Mouse (Mus musculus) 3134 (cell line): ENCODE results near the gene Scpep1.
"Not testable (repeated sequence)": the region's sequence is repeated elsewhere in the genome, so short reads cannot be mapped to it uniquely, and the experiment has no call there.

ENCODE experiments used
- DNase-seq: peaks from one replicate; pipeline ENCODE4 v3.0.0-alpha.2; 2011; ENCODE audit warnings: low spot score; ENCODE audit not compliant: insufficient read length; ENCODE audit errors: extremely low read depth

Scpep1 gene

DNA sequence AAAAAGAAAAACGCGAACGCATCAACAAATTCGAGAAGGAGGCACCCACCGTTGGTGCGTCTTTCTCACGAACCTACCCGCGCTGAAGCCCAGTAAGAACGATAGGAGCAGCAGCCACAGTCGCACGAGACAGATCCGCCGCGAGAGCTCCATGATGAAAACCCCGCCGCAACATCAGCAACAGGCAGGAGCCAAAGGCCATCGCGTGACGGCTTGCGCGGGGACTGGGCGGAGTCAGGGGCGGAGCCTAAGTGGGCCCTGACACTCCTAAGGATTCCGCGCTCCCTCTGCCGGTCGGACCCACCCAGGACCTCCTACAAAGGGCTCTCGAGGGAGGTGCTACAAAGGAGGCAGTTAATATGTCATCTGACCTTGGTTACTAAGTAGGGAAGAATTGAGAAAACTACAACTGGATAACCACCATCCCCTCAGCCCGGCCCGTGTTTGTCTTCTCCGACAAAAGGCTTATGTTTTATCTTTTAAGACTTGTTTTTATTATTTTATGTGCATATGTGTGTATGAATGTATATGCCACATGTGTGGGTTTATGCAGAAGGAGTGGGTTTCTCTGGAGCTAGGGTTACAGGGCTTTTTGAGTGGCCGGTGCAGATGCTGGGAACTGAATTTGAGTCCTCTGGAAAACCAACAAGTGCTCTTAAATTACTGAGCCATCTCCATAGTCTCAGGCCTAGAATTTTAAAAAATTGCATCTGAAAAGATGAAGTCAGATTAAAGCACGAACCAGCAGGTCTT lies at the start of gene Scpep1:
TSS of gene Scpep1 (minus strand) at position 249 of the 753 bp plus-strand sequence.
- DNase-seq: peak; percentile 99

DNA sequence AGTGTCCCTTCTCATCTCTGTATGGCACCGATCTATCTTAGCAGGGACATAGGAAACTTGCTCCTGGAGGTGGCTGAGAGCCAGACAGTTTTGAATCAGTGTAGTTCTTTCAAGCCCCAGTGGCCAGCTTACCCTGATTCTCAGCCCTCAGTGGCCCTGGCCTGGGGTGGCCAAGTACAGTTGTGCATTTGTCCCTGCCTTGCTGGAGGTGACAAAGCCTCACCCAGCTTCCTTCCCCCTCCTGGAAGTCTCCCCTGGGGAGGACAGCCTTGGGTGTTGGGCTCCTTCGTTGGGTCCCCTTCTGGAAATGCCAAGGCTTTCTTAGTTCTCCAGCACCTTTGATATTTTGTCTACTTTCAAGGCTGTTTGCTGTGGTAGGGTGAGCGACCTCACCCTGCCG lies 48.5 kb upstream of the Scpep1 start:
- DNase-seq: no peak

DNA sequence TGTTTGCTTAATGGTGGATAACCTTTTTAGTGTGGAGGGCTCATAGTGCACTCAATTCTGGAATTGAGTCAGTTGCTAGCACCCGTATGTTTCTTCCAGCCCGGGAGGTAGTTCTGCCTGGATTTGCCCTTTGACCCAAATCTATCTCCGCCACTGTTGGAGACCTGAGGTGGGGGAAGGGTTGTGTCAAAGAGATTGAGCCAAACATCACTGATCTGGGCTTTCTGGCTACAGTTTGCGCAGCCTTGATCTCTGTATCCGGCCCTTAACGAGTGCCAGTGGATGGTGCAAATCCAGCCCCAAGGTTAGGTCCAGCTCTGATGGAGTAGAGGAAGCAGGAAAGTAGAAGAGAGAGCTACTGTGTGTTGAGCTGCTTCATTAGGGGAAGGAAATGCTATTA lies 47.8 kb upstream of the Scpep1 start:
- DNase-seq: no peak

DNA sequence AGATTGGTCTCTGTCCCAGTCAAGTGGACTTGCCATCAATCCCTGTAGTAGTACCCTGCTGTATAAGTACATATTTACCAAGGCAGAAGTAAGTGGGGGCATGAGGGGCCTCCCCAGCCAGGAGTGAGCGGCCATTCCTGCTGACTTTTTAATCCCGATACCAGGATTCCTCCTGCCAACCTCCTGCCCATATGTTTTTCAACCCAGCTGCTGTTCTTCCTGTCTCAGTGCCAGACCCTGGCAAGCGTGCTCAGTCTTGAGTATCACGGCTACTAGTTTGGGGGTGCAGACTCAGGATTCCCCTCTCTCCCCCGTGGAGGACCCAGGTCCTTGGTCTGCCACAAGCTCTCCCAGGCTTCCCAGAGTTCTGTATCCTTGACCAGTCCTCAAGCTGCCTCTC lies 47.4 kb upstream of the Scpep1 start:
- DNase-seq: no peak

DNA sequence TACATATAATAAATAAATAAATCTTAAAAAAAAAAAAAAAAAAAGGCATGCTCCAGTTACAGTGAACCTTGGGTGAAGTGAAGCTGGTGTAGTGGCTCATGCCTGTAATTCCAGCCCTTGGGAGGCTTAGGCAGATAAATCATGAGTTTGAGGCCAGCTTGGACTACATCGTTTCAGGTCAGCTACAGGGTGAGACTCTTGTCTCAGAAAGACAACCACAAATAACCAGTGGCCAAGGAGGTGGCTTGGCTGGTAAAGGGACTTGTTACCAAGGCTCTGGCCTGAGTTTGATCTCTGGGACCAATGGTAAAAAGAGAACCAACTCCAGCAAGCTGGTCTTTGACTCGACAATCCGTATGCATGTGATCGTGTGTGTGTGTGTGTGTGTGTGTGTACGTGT lies 46.8 kb upstream of the Scpep1 start:
- DNase-seq: no peak

DNA sequence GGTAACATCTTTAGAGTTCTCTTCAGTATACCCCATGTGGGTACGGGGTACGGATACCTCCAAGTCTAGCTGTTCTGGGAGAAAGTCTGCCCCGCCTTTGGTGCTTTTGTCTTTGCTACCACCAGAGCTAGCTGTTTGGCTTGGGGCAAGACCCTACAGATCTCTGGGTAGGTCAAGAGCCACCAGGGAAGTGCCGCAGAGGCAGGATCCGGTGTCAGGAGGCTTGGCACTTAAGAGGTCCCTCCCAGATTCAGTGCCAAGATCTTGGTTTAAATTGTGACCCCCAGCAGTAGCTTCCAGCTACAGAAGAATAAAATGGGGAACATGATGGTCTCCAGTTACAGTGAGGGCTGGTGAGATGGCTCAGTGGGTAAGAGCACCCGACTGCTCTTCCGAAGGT lies 46.3 kb upstream of the Scpep1 start:
- DNase-seq: no peak

DNA sequence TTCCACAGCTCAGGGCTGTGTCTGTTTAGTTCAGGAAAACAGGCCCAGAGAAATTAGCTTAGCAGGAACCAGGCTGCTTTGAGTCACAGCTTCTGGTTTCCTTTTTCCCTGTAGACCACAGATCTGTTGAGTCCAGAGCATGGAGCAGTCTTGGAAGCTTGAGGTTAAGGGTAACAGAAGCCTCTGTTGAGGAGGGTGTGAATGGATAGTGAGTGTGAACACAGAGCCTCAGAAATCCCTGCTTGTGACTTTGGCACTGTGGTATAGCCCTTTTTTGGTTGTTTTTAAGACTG lies 45.2 kb upstream of the Scpep1 start:
- no peak for DNase-seq

DNA sequence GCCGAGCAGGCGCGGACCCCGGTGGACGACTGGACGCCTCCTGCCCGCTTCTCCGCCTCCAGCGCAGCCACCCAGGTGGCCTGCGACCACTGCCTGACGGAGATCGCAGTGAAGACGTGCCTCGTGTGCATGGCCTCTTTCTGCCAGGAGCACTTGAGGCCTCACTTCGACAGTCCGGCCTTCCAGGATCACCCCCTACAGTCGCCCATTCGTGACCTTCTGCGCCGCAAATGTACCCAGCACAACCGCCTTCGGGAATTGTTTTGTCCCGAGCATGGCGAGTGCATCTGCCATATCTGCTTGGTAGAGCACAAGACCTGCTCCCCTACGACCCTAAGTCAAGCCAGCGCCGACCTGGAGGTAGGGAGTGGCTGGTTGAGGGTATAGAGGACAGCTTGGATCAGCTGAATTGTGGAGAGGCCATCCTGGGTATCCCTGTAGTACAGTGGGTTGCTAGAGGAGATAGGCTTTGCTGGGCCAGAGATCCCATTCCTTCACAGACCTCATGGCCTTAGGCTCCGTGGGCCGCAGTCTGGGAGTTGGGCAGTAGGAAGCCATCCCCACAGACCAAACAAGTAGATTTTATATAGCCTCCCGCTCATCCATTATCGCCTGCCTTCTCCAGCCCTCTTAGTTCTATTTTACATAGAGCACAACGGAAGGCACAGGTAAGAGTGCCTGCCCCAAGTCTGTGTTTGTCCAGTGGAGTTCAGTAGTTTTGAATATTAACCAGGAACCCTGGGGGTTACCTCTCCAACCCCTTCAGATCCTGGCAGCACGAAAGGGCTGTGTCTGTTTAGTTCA lies 44.7 kb upstream of the Scpep1 start:
- no peak for DNase-seq

DNA sequence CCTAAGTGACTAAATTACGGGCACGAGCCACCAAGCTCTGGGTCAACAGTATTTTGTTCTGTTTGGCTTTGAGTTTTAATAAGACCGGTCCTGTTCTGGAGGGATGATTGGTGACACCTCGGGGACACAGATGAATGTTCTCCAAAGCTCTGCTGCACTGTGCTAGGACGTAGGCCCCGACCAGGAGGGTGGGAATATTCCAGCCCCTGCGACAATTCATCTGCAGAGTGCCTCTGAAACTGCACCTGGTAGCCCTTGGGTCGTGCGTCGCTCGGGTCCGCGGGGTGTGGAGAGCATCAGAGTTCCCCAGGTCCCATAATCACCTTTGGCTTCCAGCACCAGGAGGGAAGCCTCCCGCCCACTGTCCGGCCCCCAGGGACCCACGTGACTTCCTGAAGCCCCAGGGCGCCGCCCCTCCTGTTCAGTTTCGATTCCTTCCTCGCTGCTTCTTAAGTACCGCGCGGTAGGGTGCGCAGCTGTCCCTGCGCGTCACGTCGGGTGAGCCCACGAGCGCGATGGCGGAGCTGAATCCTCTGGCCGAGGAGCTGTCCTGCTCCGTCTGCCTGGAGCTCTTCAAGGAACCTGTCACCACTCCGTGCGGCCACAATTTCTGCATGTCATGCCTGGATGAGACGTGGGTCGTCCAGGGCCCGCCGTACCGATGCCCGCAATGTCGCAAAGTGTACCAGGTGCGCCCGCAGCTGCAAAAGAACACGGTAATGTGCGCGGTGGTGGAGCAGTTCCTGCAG lies 43.9 kb upstream of the Scpep1 start, which contains the start of gene Trim25:
TSS of gene Trim25 (plus strand) at position 403 of the 749 bp plus-strand sequence.
- DNase-seq: peak; percentile 98

DNA sequence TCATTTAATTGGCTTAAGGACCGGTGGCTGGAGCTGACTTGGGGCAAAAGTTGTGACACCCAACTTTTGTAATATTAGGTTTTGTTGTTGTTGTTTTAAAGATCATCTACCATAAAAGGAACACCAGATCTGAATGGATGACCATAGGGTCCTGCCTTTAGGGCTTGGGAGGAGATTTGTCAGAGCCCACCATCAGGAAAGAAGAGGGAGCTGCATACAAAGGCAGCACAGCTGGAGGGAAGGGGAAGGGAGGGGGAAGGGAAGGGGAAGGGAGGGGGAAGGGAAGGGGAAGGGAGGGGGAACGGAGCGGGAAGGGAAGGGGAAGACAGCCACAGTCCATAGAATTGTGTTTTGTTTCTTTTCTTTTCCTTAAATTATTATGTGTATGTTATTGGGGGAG lies 43.1 kb upstream of the Scpep1 start:
- DNase-seq: no peak

DNA sequence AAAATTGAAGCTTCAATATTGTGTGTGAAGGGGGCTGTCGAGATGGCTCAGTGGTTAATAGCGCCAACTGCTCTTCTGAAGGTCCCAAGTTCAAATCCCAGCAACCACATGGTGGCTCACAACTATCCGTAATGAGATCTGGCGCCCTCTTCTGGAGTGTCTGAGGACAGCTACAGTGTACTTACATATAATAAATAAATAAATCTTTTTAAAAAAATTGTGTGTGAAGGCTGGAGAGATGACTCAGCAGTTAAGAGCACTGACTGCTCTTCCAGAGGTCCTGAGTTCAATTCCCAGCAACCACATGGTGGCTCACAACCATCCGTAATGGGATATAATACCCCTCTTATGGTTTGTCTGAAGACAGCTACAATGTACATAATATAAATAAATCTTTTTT lies 42.1 kb upstream of the Scpep1 start:
- not testable (repeated sequence) for DNase-seq

DNA sequence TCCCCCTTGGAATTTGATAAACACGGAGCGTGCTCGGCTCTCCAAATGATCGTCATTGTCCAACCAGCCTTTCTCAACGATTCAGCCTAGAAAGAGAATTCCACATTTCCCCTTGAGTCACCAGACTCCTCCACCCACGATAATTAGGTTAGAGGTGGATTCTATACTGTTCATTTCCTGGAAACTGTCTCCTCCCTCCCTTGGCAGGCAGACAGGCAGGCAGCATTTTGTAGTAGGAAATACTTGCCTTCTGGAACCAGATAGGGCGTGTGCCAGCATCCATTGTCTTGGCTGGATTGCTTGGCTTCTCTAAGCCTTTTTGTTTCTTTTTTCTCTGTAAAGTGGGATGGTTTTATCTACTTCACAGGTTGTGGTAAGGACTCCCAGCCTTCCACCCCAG lies 41.2 kb upstream of the Scpep1 start:
- no peak for DNase-seq

DNA sequence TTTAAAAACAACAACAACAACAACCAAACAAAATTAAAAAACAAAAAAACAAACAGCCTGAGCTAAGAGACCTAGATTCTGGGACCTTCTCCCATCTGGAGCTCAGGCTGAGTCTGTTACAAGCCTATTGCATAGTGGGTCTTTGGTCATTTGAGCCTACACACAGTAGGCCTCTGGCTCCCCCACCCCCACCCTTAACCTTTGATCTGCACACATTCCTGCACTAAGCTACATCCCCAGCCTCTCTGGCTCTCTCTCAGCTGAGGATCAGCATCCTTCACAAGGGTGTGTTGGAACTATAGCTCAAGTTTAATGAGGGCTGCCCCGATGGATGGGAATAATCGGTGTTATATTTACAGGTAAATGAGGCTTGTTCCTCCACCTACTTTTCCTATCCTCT lies 40.4 kb upstream of the Scpep1 start:
- no peak for DNase-seq

DNA sequence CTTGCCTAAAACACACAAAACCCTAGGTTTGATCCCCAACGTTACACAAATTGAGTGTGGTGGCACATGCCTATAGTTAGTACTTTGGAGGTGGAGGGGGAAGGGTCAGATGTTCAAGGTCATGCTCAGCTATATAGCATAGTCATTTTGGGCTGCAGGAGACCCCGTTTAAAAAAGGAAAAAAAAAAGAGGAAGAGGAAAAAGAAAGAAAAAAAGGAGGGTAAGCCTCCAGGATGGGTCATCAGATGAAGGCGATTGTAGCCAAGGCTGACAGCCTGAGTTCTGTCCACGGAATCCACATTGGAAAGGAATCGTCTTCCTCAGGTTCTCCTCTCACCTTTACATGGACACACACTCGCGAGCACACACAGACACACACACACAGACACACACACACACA lies 39.2 kb upstream of the Scpep1 start:
- DNase-seq: no peak

DNA sequence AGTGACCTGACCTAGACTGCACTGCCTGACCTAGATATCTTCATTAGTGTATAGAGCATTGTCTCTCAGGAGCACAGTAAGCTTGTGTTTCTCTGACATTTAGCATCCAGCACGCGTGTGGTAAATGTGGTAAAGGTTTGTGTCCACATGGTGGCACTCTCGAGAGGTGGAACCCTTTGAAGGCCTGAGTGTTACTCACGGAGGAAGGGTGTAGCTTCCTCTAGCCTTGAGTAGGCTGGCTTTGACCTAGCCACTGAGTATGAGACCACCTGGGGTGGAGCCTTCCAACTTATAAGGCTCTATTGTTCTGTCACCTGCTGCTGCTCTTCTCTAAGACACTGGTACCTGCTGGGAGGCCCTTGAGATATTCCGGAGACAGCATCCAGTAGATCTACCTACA lies 38.4 kb upstream of the Scpep1 start:
- no peak for DNase-seq

DNA sequence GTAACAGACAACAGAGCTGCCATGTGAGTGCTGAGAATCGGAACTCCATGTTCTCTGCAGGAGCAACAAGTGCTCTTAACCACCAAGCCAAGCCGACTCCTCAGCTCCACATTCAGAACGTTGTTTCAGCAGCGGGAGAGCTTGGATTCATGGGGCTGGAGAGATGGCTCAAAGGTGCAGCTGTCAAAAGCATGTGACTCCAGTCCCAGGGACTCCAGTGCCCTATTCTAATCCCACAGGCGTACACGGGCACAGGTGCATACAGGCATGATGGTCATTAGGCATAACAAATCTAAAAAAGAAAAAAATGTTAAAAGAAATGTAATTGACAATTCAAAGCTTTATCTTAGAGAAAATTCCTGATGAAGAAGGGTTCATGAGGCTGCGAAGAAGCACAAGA lies 37.9 kb upstream of the Scpep1 start:
- DNase-seq: no peak

DNA sequence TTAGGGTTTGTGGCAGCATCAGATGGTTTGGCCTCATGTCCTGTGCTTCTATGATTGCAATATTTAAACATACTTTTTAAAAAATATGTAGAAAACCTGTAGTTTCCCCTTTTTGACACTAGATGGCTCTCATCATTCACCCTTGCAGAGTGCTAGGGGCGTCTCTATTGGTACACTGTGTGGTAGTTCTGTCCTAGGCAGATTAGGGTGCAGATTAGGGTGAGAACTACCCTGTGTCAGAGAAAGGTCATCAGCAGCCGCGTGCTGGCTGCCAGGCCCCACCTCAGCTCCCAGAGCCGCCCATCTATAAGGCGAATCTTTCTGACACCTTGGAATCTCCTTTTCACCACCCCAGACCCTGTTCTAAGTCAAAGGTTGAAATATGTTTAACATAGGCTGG lies 34.3 kb upstream of the Scpep1 start:
- DNase-seq: peak; percentile 32

DNA sequence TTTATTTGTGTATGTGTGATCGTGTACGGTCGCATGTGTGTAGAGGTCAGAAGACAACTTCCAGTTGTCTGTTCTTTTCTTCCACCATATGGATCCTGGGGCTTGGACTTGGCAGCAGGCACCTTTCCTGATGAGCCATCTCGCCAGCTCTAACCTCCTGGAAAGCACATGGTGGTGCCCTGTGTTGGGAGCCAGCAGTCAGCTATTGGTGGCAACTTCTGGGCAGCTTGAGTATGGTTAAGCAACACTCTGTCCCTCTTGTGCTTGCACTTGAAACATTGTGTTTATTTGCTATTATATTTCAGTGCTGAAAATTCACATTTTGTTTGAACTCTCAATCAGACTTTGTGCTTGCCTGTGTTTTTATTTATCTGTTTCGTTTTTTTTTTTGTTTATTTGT lies 33.7 kb upstream of the Scpep1 start:
- no peak for DNase-seq

DNA sequence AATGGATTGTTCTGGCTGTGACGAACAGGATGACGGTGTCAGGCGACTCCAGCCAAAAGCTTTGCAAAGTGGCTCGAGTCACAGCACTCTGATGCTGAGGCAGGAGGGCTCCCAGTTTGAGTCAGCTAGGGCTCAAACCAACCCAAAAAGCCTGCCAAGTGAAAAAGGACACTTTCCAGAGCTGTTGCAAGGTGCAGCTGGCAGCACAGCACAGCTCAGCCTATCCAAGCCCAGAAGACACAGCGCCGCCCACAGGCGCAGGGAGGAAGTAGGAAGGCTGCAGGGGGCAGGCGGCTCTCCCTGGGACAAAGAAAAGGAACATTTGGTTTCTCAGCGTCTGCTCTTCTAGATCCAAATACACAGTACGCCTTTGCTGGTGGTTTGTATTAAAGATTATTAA lies 31.4 kb upstream of the Scpep1 start:
- no peak for DNase-seq

DNA sequence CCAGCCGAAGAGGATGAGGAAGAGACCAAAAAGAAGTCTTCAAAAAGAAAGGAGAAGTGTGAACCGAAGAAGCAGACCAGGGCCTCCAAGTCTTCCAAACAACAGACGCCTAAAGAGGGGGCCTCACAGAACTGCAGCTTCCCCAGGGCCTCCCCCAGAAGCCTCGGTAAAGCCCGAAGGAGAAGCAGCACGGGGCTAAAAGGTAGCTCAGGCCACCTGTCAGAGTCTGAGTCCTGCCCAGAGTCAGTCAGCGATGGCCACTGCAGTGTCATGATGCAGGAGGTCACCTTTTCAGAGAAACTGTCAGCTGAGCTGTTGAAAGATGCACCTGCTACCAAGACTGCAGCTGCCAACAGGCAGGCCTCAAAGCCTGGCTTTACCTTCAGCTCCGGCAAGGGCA lies 26.1 kb upstream of the Scpep1 start:
- DNase-seq: no peak

DNA sequence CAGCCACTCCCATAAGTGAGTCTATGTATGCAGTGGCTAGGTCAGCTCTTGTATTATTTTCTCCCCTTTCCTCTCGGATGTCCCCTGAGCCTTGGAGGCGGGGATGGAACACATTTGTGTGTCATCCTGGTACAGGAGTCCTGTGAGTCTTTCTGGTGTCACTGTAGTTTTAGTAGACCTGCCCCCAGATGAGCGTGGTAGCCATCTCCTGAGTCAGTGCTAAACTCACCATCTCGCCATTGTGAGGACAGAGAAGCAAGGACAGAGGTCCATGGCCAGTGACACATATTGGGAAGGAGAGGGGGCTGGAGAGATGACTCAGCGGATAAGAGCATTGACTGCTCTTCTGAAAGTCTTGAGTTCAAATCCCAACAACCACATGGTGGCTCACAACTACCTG lies 21.9 kb upstream of the Scpep1 start:
- no peak for DNase-seq

DNA sequence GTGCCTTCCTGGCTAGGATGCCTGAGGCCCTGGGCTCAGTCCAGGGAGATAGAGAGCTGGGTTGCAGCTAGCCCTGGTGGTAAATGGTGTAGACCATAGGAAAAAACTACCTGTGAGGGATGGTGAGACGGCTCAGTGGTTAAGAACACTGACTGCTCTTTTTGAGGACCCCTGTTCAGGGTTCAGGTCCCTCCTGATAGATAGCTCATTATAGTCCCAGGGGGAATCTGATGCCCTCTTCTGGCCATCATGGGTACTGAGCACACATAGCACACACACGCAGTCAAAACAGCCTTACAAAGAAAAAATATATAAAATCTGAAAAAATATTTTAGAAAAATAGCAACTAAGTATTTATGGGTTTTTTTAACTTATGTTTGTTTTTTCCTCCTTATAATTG lies 21.1 kb upstream of the Scpep1 start:
- no peak for DNase-seq
